Mouse (Mus musculus) fibroblast of lung, adult 2 months (primary cell): ENCODE measurements around the gene Nrp1.

Experiments used
- DNase-seq: peaks from one replicate; pipeline ENCODE4 v3.0.0-alpha.2; 2011; ENCODE audit warnings: low read depth

The Nrp1 gene

DNA sequence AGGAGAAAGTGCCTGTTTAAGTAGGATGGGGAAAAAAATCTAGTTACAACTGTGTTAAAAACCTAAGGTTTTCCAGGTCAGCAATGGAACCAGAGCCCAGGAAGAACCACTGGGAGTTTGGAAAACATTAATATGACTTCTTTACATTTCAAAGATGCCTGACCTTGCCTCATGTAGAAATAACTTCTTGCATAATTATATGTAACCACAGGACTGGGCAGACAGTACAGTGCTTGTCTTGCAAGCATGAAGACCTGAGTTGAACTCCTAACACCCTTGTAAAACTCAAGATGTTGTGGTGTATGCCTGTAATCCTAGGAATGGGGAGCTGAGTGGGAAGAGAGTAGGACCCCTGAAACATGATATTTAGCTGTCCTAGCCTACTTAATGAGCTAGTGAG is 61.6 kb downstream of the Nrp1 start:
- no peak for DNase-seq

DNA sequence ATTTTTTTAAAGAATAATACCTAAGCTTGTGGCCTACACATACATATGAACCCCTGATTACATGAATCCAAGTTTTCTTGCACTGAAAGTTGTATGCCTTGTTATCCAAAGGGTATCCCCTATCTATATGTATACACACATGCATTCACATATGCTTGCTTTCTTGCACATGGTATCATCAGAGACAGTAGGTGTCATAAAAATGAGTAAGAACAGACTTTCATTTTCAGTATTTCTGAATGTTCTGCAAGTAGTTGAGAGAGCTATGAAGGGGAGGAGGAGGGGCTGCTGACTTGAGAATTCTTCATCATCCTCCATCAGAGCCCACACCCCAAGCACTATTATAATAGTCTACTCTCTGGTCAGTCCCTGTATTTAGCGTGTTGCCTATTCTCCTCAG is 62.0 kb downstream of the Nrp1 start:
- DNase-seq = no peak

DNA sequence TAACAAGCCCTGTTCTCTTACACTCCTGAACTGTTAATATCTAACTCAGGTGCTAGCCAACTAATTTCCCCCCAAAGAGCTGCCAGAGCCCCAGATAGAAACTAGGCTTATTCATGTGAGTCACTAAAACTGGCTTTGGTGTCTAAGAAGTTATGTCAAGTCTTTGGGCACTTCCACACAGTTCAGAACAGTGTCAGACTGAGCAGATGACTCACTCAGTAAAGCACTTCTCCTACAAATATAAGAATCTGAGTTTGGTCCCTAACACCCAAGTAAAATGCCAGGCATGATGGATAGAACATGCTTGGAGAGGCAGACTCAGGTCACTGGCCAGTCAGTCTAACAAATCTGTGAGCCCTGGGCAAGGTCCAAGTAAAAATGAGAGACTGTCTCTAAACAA is 65.4 kb downstream of the Nrp1 start:
- DNase-seq = no peak

DNA sequence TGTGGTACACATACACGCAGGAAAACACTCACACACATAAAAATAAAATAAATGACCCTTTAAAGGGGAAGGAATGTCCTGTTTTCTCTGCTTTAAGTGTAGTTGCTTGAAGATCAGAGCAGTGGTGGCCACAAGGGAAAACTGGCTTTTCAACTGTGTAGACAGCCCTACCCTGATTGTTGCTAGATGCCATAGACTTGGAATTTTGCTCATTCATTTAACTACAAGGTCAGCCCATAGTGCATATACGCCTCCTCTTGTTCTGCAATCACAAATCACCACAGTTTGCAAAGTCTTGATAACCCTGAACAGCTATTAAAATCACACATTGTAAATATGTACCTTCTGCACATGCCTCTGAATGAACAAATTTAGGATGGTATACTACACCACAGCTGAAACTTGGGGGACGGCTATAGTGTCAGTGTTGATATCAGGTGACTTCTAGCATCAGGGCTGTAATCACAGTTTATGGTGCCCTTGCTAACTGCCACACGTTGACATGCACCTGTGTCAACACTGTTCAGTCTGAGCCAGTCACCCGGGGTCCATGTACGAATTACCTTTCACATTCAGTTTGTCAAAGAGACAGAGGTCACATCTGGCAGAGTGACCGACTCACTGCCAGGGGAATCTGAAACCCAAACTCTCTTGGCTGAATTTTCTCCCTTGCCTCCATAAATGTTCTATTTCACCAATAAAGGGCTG is 66.4 kb downstream of the Nrp1 start:
- DNase-seq = no peak

DNA sequence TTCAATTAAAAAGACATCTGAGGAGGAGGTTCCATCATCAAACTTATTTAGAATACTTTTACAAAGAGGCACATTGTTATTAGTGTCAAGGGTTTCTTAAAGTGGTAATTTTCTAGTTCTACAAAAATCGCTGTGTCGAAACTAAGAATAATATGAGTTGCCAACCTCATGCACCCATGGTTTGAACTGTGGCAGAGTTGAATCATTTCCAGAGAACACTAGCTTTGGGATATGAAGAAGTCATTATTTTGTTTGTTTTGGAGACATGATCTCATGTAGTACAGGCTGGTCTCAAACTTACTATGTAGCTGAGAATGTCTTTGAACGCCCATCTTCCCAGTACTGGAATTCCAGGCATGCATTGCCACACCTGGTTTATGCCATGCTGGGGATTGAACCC is 68.7 kb downstream of the Nrp1 start:
- DNase-seq = no peak

DNA sequence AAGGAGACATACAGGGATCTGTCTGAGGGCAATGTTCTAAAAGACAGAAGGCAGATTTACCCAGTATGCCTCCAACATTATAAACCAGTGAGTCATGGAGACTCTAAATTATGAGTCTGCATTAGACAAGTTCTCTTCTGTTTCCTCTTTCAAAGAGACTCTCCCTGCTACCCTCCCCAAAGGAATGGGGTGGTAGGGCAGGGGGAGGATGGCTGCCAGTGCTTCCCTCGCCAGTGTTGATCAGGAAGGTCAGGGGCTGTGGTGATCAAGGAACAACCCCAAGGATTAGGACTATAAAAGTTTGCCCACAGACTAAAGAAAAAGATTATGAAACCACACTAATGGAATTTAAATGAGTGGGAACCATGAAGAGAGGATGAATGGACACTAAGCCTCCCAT is 70.6 kb downstream of the Nrp1 start:
- DNase-seq = no peak

DNA sequence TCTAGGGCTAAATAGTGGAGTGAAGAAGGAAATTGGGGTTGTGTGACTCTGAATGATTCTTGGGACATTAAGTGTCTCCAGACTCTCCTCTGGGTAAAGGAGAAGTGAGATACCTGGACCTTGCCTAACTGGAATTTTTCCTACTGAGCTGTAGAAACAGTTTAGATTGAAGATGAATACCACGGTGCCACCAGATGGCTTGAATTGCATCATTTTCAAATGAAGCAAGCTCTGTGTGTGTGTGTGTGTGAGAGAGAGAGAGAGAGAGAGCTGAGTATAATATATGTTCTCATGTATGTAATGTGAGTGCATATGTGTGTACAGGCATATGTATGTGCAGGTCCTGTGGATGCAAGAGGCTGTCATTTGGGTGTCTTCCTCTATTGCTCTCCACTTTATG is 72.7 kb downstream of the Nrp1 start:
- DNase-seq = no peak

DNA sequence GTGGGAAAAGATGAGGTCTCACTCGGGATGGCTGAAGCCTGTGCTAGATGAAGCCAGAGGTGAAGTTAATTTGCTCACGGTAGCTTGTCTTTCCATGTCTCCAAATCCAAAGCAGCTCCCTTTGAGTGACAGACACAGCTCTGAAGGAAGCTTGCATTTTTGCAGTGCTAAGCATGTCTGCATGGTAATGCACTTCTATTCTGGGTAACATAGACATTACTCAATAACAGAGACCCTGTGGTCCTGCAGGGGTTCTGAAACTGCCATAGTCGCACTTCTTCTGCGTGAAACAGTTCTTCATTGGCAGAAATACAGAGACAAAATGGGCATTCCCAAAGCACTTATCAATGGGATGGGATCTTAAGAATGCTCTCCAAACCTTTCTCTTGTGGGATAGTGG is 77.3 kb downstream of the Nrp1 start:
- no peak for DNase-seq

DNA sequence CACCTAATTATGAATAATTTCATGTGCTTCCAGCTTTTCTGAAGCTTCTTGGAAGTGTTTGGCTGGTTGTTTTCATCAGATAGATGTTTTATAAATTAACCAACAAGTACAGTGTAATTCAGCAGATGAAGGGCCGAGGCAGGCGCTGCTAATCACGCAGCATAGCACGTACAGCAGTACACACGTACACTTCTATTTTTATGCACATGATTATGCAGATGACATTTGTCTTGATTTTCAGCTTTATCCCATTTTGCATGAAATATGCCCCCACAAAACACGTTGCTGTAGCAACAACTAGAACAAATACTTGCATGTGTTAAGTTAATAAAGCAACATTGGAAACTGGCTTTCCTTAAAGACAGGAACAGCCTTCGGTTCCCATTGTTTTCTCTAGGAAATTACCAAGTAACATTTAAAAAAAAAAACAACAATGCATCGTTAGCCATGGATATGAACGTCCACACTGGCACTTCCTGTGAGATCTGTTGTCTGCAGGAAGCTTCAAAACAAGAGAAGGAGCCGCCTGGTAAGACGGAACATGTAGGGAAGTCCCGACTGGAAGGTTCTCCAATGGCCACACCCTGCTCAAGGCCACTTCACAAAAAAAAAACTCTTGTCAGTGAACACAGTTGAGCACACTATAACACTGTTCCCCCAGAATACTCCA is 78.9 kb downstream of the Nrp1 start:
- DNase-seq = no peak

DNA sequence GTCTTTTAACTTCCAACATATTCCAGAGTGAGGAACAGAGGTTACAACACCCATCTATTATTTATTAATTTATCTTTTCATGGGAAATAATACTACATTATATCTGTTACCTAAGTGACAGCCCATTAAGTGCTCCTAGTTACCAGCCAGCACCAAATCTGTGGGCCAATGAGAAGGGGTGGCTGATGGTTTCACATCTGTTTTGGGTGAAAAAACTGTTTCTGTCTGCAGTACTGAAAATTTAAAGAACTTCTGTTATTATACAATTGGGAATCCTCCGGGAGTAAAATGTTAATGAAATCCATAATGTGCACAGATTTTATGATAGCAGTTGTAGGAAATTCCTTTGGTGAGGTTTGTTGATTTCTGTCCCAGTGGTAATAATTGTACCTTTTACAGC is 83.0 kb downstream of the Nrp1 start:
- no peak for DNase-seq

DNA sequence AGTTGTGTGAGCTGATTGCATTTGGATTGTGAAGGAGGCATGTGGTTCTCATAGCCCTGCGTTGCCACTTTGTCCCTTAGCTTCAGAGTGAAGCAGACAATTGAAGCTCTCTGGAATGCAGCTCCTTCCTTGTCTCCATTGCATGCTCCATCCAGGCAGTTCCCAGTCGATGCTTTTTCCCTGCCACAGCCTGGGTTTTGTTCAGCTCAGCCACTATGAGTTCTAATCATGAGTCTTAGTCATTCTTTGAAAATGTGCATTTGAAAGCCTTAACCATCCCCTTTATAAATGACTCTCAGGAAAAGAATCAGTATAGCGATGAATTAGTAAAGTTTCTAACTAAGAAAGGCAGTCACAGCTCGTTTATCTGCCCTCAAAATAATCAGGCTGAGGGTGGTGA is 87.2 kb downstream of the Nrp1 start:
- DNase-seq = no peak

DNA sequence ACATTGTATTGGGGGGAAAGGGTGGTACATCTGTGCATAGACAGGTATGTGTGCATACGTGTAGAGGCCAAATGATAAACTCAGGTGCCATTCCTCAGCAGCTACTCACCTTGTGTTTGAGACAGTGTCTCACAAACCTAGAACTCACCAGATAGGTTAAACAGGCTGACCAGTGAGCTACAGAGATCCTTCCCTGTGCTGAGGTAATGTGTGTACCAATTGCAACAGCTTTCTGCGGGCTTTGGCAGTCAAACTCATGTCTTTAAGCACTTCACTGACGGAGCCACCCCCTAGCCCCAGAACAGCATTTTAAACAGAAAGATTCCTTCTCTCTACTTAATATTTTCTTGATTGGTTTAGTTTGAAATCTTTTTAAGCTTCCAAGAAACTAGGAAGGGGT is 88.2 kb downstream of the Nrp1 start:
- DNase-seq = no peak

DNA sequence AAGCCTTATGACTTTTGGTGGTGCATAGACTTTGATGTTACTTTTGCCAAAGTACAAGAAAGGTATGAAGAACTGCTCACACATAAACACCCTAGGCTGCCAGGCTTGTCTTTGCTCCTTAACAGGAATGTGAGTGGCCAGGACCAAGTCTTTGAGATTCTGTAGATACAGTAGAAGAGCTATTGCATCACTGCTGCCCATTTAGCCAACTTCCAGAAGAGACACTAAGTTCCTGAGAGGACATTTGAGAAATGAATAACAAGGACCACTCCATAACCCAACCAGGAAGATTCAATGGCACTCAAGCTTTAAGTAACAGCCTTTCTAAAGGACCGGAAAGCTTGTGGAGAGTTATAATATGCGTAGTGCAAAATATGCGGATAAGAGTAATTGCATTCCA is 88.9 kb downstream of the Nrp1 start:
- no peak for DNase-seq

DNA sequence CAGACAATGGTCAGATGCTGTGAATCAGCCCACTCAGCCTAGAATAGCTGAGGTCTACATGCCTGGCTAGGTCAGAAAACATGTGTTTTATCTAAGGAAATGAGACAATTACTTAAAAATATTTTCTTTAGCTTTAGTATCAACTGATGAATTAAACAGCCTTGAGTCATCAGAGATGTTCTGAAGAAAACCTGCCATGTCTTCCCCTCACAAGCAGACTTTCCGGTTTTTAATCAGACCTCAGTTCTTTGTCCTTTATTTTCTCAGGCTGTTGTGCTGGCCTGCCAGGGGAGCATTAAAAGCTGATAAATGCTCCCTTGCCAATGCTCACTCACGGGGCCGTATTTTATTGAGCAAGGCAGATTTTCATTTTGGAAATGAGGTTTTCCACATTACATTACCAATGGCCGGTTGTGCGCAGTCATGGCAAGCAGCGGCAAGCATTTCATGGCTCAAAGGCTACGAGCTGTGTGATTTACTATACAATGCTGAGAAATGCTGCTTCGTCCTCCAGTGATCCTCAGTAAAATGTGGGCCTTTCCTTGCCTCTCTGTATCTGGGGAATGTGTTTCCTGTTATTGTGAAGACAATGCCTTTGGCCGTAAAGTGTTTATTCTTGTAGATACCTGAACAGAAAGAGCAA is 92.1 kb downstream of the Nrp1 start:
- no peak for DNase-seq

DNA sequence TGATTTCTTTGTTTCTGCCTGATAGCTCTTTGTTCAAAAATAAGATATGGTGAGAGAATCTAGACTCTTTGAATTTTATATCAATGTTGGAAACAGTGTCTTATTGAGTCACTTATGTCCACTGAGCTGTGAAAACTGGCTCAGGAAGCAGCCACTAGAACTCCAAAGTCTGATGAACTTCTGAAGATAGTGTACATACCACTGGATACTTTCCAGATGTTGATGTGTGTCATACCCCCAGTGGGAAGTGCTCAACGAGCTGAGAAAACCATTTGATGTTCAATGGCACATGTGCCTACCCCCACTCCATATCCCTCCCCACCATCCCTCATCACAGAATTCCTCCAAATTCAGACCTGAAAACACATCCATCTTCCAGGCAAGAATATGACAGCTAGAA is 92.7 kb downstream of the Nrp1 start:
- DNase-seq = no peak

DNA sequence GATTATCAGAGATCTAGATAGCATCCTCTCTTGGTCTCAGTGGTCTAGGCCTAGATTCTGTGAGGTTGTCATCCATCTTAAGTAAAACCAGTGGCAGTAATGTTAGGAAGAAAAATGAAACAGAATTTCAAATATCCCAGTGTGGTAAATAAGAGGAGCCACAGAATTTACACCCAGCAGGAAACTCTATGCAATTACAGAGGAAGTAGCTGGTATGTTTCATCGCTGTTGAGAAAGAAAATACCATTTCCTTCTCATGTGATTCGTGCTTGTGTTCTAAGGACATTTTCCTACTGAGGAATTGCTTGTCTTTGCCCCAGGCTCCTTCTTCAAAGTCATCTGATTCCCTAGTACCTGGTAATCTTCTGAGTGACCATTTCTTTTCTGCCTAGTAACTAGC is 95.1 kb downstream of the Nrp1 start:
- no peak for DNase-seq

DNA sequence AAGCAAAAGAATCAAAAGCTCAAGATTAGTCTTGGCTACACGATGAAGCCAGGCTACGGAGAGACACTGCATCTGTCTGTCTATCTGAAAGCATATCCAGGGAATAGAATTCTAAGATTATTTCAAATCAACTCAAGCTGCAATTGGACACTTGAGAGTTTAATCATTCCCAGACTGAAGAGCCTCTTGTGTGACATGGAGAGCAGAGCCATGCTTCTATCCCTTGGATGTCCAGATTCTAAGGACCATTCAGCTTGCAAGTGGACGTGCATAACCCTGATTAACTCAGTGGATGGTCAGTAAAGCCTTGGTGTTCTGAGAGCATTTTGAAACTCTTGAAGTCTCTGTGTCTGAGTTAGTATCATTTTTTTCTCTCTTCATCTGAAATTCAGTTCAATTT is 95.6 kb downstream of the Nrp1 start:
- no peak for DNase-seq

DNA sequence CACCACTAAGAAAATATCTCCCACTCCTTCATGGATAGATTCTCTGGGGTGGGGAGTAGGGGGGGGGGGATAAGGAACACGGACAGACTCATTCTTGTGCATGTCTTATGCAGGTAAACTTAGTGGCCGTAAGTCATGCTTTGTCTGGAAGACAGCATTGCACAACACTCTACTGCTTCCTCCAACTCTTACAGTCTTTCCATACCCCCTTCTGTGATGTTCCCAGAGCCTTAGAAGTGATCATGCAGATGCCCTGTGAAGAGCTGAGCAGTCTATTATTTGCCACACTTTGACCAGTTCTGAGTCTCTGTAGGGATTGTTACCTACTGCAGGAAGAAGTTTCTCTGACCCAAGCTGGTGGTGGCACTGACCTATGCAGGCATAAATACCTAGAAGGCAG is 98.9 kb downstream of the Nrp1 start:
- DNase-seq = no peak

DNA sequence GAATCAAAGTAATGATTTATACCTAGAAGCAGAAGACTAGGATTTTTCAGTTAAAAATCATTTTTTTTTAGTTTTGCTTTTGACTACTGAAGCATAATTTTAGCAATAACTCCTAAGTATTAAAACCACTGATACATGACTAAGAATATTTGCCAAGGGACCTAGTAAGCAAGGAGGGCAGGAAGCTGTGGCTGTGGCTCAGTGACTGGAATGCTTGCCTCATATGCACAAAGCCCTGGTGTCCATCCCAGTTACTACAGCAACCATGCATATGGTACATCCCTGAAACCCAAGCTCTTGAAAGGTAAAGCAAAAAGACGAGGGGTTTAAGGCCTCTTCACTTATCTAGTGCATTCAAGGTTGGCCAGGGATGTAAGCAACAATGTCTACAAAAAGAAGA is 101.3 kb downstream of the Nrp1 start:
- DNase-seq = no peak

DNA sequence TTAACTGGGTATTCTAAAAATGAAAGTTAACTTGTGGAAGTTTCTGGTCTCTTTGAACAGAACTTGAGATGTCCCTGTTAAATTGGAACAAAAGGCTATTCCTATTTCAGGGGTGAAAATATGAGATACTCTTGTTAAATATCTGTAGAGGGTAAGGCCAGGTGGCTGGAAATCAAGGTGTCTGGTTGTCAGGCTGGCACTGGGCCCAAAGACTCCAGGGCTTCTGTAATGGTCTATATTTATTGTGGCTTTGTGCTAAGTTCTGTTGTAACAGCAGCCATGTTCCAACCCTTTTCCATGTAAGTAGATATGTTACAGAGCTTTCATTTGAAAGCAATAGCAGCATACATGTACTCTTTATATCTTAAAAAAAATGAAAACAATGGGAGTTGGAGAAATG is 103.3 kb downstream of the Nrp1 start:
- no peak for DNase-seq

DNA sequence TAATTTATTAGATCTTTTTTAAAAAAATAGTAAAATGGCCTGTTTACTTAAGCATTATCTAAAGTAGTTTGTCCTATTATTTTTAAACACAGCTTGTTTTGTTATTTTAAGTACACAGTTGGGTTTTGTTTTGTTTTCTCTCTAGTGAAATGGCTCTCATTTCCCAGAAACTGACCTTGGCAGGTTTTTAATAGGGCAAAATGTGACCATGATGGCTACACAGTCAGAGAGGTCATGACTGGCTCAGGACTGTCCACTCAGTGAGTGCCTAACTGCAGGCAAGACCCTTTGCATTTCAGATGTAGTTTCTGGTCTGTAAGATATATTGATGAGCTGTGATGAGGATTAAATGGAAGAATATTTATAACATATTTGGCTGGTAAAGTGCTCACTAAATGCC is 104.8 kb downstream of the Nrp1 start:
- DNase-seq = no peak

DNA sequence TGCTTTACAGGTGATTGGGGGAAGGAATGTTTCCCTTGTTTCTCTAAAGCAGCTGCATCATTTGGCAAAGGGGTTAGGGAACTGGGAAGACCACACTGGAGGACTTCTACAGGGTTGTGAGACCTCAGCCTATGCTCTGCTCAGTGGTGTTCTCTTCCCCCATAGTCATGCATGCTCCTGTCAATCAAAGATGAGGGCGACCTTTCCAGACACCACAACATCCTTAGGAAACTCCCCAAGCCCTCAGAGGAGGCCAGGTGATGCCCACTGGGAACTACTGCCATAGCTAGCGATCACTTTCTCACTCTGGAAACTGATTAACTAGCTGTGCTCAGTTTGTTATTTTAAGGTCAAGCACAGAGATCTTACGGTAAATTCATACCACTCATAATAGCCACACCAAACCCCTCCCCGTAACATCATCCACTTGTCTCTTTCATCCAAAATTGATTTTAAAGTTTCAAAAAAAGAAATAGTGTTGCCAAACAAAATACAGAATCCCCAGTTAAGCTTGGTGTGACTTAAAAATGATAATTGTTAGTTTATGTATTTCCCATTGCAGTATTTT is 105.7 kb downstream of the Nrp1 start:
- DNase-seq = no peak

DNA sequence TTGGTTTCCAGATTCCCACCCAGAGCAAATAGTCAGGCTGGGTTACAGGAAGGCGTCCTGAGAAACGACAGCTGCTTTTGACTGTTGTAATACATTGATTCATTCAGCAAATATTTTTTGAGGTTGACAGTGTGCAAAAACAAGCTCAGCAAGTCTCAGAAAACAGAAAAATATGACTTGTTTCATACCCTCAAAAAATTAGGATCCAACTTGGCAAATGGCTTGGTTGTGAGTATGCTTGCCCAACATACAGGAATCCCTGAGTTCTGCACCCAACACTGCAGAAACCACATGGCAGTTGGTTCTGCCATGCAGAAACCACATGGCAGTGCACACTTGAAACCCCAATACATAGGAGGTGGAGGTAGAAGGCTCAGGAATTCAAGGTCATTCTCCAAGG is 107.1 kb downstream of the Nrp1 start:
- DNase-seq = peak; percentile 78
